Mouse (Mus musculus): ENCODE measurements around the gene Csta1.

The Csta1 gene

GRCm38 (mm10) chr16:36071071-36071449, 60.0 kb downstream of the Csta1 start:
- DNase-seq = no peak

All from kidney, adult 18-20 months (tissue).